Mouse (Mus musculus): ENCODE data around the gene Gm20388. TPM values are rescaled to one million over a fixed set of nuclear protein-coding genes. Genes with fewer than 3 reads are reported as not detected.

Gene Gm20388
- total RNA-seq, 2 experiments from 2014 or later: 18.6 TPM; not detected in 1

DNA sequence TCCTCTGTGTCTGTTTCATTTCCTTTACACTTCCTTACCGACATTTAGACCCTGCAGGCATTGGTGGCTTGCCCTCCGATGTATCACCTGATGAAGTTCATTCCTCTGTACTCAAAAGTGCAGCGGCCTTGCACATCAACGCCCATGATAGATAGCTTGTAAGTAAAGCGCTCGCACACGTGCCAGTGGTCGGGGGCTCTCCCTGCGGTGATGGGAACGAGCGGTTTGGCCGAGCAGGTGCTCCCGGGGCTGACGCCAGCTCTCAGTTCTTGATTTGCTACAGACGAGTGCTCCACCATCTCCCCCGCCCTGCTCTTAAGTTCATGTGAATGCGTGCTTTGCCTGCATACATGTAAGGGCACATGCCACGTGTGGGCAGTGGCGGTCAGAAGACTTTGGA, 37.0 kb downstream of the Gm20388 start:
- intact Hi-C loops (cut with DNase I): no loop called here
- DNase-seq (ENCODE audit: low spot score in 2 of 2): no peak

- intact Hi-C loops (cut with DNase I): no loop called here
Measured at GRCm38 (mm10) chr8:119948340-119948739, 37.7 kb downstream of the Gm20388 start.

DNA sequence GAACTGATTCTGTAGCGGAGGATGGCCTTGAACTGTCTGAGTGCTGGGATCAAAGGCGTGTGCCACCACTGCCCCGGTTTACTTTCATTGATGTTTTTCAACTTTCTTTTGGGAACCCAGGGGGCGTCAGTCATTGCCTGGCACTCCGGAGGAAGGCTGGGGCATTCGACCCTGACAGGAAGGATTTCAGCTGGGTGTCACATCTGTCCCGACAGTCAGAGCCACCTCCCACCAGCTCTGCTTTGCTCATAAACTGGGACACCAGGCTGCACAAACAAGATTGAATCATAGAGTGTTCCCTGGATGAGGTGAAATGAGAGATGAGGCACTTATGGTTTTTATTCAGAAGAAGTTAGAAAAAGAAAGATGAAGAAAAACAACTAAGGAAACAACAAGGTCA, 41.6 kb downstream of the Gm20388 start:
- intact Hi-C loops (cut with DNase I): no loop called here
- no peak for DNase-seq (ENCODE audit: low spot score in 2 of 2)

More at GRCm38 (mm10) chr8:119948340-119948739, 37.7 kb downstream of the Gm20388 start:
- peak in 1 of 2 experiments; percentile 67 for DNase-seq (ENCODE audit: low spot score in 2 of 2)

DNA sequence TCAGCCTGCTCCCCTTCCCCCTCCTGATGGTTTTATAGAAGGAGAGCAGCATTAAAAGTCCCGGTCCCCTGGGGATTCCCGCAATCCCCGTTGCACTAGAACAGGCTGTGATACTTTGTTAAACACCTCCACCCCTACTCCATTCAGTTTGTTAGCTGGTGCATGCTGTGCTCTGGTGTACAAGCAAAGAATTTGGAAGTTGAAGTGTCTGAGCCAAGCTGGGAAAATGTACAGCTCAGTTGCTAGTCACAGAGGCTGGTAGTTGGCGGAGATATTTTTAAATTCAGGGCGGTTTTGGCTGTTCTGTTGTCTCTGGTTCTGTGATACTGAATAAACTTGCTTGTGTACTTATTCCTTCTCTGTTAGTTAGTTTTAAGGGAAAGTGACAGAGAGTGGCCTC, 42.1 kb downstream of the Gm20388 start:
- intact Hi-C loops (cut with DNase I): no loop called here
- DNase-seq (ENCODE audit: low spot score in 2 of 2): peak; percentile 59 to 93

- peak in 1 of 2 experiments; percentile 26 for DNase-seq (ENCODE audit: low spot score in 2 of 2)
Measured at GRCm38 (mm10) chr8:119955333-119955732, 44.7 kb downstream of the Gm20388 start.

GRCm38 (mm10) chr8:119958076-119958475, 47.4 kb downstream of the Gm20388 start:
- no peak for DNase-seq (ENCODE audit: low spot score in 2 of 2)
- intact Hi-C loops (cut with DNase I): no loop called here

More at GRCm38 (mm10) chr8:119955333-119955732, 44.7 kb downstream of the Gm20388 start:
- intact Hi-C loops (cut with DNase I): no loop called here

DNA sequence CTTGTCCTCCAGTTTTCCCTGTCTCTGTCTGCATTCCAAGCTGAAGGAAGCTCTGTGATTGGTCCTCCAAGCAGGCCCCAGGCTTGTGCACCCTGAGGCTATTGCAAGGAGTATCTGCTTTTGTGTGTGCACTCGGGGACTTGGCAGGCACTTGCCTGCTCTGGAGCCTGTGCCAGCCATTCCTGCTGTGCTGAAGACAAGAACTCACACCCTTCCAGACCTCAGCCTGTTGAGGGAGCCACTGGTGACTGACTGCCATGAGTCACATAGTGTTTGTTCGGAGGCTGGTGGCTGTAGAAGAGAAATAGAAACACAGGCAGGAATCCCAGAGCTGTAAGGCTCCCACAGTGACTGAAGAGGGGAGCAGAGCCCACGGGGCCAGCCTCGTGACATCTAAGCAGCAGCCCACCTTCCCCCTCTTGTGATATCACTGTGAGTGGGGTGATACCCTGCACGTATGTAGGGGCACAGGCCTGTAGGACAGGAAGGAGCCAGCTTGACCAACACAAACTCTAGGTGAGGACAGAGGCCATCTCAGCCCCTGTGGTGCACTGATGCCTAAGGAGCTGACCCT, 50.0 kb downstream of the Gm20388 start:
- DNase-seq (ENCODE audit: low spot score in 2 of 2): peak; percentile 47 to 81
- intact Hi-C loops (cut with DNase I): no loop called here

DNA sequence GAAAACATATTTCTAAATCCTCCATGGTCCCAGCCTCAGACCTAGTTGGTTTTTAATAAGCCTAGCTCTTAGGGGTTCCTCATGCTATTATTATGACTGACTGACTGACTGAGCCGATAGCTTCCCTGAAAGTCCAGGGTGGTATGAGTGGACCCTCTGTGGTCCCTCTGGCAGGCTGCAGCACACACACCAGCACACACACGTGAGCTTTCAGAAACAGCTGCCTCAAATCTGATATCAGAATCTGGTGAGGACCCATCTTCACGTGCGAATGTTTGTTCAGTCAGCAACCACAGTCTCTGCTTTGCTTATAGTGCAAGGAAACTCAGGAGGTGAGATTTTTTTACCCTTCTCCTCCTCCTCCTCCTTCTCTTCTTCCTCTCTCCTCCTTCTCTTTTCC, 54.2 kb downstream of the Gm20388 start:
- intact Hi-C loops (cut with DNase I): no loop called here
- DNase-seq (ENCODE audit: low spot score in 2 of 2): no peak

DNA sequence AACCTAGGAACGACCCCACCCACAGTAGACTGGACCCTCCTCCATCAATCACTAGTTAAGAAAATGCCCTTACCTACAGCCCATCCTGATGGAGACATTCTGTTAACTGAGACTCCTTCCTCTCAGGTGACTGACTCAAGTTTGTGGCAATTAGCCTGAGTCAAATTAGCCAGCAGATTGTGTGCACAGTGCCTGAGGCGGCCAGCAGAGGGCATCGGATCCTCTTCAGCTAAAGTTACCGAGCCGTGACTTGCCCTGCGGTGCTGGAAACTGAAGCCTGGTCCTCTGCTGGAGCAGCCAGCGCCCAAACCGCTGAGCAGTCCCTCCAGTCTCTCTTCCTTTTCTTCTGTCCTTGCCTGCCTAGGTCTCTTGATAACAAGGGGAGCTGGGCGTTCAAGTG, 56.8 kb downstream of the Gm20388 start:
- intact Hi-C loops (cut with DNase I): no loop called here
- no peak for DNase-seq (ENCODE audit: low spot score in 2 of 2)

GRCm38 (mm10) chr8:119970169-119970568, 59.5 kb downstream of the Gm20388 start:
- intact Hi-C loops (cut with DNase I): no loop called here
- peak in 1 of 2 experiments; percentile 81 for DNase-seq (ENCODE audit: low spot score in 2 of 2)

DNA sequence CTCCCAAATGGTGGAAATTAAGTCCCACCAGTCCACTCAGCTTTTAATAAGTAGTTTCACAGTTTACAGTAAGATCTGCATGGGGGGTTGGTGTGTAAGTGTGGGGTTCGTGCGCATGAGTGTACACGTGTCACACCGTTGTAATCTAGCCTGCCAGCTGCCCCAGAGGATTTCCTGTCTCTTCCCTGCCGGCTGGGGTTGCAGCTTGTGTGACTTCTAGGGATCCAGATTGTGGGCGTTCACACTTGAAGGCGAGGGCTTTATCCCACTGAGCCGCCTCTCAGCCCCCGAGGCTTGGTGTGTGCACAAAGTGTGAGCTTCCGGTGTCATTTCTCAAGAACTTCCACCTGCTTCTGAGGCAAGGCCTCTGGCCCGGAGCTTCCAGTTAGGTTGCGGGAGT, 61.9 kb downstream of the Gm20388 start:
- DNase-seq (ENCODE audit: low spot score in 2 of 2): no peak
- intact Hi-C loops (cut with DNase I): no loop called here

DNA sequence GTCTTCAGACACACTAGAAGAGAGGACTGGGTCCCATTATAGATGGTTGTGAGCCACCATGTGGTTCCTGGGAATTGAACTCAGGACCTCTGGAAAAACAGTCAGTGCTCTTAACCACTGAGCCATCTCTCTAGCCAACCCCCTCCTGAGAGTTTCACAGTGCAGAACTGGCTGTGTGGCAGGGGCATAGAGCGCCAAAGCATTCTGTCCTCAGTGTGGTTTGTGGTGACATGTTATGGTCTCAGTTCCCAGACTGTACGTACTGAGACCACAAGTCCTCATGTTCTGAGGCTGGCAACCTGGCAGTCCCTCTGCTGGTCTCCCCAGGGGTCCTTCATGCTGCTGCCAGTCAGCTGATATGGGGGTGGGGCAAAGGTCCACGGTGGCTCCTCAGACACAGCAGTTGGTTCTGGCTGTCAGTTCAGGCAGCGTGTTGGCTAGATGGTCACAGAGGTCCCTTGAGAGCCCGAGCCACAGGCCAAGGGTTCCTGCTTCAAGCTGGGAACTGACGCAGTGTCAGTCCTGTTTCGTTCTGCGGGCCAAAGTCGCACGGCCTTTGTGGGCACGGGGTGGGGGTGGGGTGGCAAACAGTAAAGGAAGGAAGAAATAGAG, 68.2 kb downstream of the Gm20388 start:
- DNase-seq (ENCODE audit: low spot score in 2 of 2): no peak
- intact Hi-C loops (cut with DNase I): no loop called here

DNA sequence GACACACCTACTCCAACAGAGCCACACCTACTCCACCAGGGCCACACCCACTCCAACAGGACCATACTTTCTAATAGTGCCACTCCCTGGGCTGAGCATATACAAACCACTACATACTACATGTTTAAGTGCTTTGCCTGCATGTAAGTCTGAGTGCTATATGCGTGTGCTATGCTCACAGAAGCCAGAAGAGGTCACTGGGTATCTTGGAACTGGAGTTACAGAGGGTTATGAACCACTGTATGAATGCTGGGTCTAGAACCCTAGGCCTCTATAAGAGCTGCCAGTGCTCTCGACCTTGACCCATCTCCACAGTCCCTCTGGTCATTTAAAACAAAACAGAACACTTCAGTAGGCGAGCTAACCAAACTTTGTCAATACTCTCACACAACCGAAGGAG, 70.6 kb downstream of the Gm20388 start:
- intact Hi-C loops (cut with DNase I): no loop called here

DNA sequence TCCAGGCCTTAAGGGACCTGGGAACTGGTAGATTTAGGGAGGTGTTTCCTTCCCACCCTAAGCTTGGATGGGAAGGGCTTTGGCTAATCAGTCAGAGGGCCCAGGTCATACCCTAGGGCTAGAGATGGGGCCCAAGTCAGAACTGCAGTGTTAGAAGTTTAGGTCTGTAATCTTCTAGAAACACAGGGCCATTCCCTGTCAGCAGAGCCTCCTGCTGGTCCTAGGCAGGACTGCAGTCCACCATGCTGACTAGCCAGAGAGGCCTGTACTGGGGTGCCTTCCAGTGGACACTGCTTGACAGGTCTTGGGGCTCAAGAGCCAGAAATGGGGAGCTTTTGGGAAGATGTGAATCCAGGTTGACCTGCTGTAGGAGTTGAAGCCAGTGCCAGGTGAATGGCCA, 73.4 kb downstream of the Gm20388 start:
- intact Hi-C loops (cut with DNase I): no loop called here
- no peak for DNase-seq (ENCODE audit: low spot score in 2 of 2)

More for the DNA sequence above, 70.6 kb downstream of the Gm20388 start:
- DNase-seq (ENCODE audit: low spot score in 2 of 2): no peak

- no peak for DNase-seq (ENCODE audit: low spot score in 2 of 2)
- intact Hi-C loops (cut with DNase I): no loop called here
Measured at GRCm38 (mm10) chr8:119986174-119986573, 75.5 kb downstream of the Gm20388 start.

DNA sequence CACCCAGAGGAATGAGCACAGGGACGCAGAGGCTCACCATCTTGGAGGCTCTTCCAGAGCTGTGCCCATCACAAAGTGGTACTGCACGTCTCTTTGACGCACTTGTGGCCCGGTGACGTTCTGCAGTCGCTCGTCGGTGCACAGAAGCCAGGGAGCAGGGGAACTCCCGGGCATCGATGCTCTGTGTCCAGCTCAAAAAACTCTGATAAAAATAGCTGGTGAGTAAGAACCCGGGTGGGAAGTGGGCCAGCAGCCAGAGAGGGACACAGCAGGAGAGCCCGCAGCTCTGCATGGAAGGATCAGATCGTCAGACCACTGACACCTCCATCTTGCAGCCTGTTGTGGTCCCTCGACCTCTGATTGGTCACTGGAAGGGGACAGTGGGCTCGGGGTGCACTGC, 77.4 kb downstream of the Gm20388 start:
- intact Hi-C loops (cut with DNase I): no loop called here
- no peak for DNase-seq (ENCODE audit: low spot score in 2 of 2)

DNA sequence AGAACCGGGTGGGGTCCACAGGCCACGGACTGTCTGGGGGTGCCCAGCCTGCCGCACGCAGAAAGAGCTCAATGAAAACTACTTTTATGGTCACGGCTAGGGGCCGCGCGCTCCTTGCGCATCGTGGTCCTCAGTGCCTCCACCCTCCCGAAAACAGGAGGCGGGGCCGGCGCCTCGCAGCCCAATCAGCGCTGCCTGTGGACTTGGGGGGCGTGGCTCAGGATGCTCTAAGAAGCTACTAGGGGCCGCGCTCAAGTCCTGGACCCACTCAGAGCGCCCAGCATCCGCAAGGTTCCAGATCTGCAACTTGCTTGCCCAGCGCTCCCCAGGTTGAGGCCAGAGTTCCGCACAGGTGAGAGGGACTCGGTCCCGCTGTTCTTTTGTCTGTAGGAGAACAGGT, 81.6 kb downstream of the Gm20388 start, which contains the start of gene Crispld2:
Crispld2 (plus strand) TSS at position 190 of the 400 bp plus-strand sequence.
- DNase-seq (ENCODE audit: low spot score in 2 of 2): peak; percentile 47 to 51
- intact Hi-C loops (cut with DNase I): loop anchor here (5.0 kb wide), 1 partner anchor 80 kb away; no protein-coding TSS in a partner anchor

DNA sequence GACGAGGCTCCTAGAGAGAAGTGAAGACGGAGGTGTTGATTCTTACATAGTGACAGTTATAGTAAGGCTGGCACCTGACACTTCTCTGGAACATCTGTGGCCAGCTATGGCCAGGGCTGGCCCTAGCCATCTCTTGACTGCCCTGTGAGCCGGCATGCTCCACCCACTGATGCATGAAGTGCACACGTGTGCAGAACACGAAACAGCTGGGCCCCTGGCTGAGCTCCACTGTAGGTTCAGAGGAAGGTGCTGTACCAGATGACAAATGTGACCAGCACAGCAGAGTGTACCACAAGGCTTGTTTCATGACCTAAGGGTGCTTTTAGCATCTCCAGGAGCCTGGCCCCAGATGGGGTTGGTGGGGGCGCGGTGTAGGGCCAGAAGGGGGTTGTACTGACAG, 83.5 kb downstream of the Gm20388 start:
- intact Hi-C loops (cut with DNase I): loop anchor here (5.0 kb wide), 1 partner anchor 78 kb away; no protein-coding TSS in a partner anchor
- no peak for DNase-seq (ENCODE audit: low spot score in 2 of 2)

GRCm38 (mm10) chr8:119994556-119994955, 83.9 kb downstream of the Gm20388 start:
- intact Hi-C loops (cut with DNase I): loop anchor here (5.0 kb wide), 1 partner anchor 78 kb away; no protein-coding TSS in a partner anchor
- DNase-seq (ENCODE audit: low spot score in 2 of 2): no peak

DNA sequence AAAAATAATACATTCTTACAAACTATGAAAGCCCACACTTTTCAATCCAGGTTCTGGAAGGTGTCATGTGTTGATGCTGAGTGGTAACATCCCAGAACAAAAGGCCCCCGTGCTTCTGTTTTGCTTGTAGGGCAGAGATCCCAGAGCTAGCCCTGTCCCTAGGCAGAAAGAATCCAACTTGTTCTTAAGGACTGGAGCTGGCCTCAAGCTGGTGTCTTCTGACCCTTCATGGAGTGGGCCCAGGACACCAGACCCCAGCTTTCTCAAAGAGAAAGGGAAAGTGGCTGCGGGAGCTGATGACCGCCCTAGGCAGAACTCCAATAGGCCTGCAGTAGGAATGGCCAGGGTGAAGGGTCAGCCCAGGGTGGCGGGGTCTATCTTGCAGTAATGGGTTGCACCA, 86.6 kb downstream of the Gm20388 start:
- intact Hi-C loops (cut with DNase I): no loop called here
- DNase-seq (ENCODE audit: low spot score in 2 of 2): no peak

DNA sequence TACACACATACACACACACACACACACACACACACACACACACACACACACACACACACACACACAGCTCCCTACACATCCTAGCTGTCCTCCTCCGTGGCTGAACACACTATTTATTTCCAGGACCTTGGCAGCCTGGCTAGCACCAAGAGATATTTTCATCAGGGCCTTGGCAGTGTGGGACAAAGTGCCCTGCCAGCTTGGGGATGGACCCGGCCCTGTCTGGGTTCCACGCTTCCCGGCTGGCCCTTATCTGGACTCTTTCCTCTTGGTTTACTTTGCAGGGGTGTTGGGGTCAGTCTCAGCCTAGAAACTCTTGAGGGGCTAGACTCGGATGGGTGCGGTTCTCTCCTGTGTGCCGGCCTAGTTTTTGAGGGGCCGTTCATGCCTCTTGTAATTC, 89.8 kb downstream of the Gm20388 start:
- intact Hi-C loops (cut with DNase I): no loop called here
- DNase-seq (ENCODE audit: low spot score in 2 of 2): no peak
